Mouse (Mus musculus): Measurements from ENCODE around the gene 4930544D05Rik.
A peak's percentile ranks its signal among the peaks of the same experiment; 100 is the strongest.

The 4930544D05Rik gene

GRCm38 (mm10) chr11:70654198-70654922 is 38.7 kb downstream of the 4930544D05Rik start, which contains the start of gene Pfn1:
TSS of gene Pfn1 (minus strand) at chr11:70654644.
- Histone ChIP-seq H3K27me3 (ENCODE audit: control insufficient read depth, insufficient read depth, low read length, poor library complexity, severe bottlenecking) (no peaks in the 10 kb centered on the region), H3K36me3 (ENCODE audit: control insufficient read depth, insufficient read depth, low read length, poor library complexity, severe bottlenecking) (peaks cover 14% of the 10 kb centered on the region)
- DNase-seq (ENCODE audit: low read depth, low spot score): peak; percentile 92

GRCm38 (mm10) chr11:70654923-70655570 is 39.4 kb downstream of the 4930544D05Rik start:
- H3K27me3 ChIP-seq (ENCODE audit: control insufficient read depth, insufficient read depth, low read length, poor library complexity, severe bottlenecking): no peaks in the 10 kb centered on the region
- H3K36me3 ChIP-seq (ENCODE audit: control insufficient read depth, insufficient read depth, low read length, poor library complexity, severe bottlenecking): peaks cover 14% of the 10 kb centered on the region
- DNase-seq (ENCODE audit: low read depth, low spot score): peak; percentile 87

GRCm38 (mm10) chr11:70655571-70656455 is 40.2 kb downstream of the 4930544D05Rik start:
- Histone ChIP-seq H3K36me3 (ENCODE audit: control insufficient read depth, insufficient read depth, low read length, poor library complexity, severe bottlenecking) (peaks cover 13% of the 10 kb centered on the region), H3K27me3 (ENCODE audit: control insufficient read depth, insufficient read depth, low read length, poor library complexity, severe bottlenecking) (no peaks in the 10 kb centered on the region)
- no peak for DNase-seq (ENCODE audit: low read depth, low spot score)

- Histone ChIP-seq H3K36me3 (ENCODE audit: control insufficient read depth, insufficient read depth, low read length, poor library complexity, severe bottlenecking) (peaks cover 10% of the 10 kb centered on the region), H3K27me3 (ENCODE audit: control insufficient read depth, insufficient read depth, low read length, poor library complexity, severe bottlenecking) (no peaks in the 10 kb centered on the region)
- no peak for DNase-seq (ENCODE audit: low read depth, low spot score)
Measured at GRCm38 (mm10) chr11:70656456-70656927, 40.8 kb downstream of the 4930544D05Rik start.

- no peak for DNase-seq (ENCODE audit: low read depth, low spot score)
- no peaks in the 10 kb centered on the region for H3K27me3 ChIP-seq (ENCODE audit: control insufficient read depth, insufficient read depth, low read length, poor library complexity, severe bottlenecking)
Measured at GRCm38 (mm10) chr11:70656964-70657363, 41.3 kb downstream of the 4930544D05Rik start, which contains the start of gene Eno3. TSS of gene Eno3 (plus strand) at chr11:70657202.

GRCm38 (mm10) chr11:70657573-70657972 is 41.9 kb downstream of the 4930544D05Rik start:
- no peak for DNase-seq (ENCODE audit: low read depth, low spot score)
- Histone ChIP-seq H3K36me3 (ENCODE audit: control insufficient read depth, insufficient read depth, low read length, poor library complexity, severe bottlenecking) (peaks cover 4% of the 10 kb centered on the region), H3K27me3 (ENCODE audit: control insufficient read depth, insufficient read depth, low read length, poor library complexity, severe bottlenecking) (no peaks in the 10 kb centered on the region)

More at GRCm38 (mm10) chr11:70656964-70657363, 41.3 kb downstream of the 4930544D05Rik start, which contains the start of gene Eno3:
- H3K36me3 ChIP-seq (ENCODE audit: control insufficient read depth, insufficient read depth, low read length, poor library complexity, severe bottlenecking): peaks cover 8% of the 10 kb centered on the region

- no peak for DNase-seq (ENCODE audit: low read depth, low spot score)
- peaks cover under 1% of the 10 kb centered on the region for H3K36me3 ChIP-seq (ENCODE audit: control insufficient read depth, insufficient read depth, low read length, poor library complexity, severe bottlenecking)
- H3K27me3 ChIP-seq (ENCODE audit: control insufficient read depth, insufficient read depth, low read length, poor library complexity, severe bottlenecking): no peaks in the 10 kb centered on the region
Measured at GRCm38 (mm10) chr11:70657991-70658390, 42.3 kb downstream of the 4930544D05Rik start.

- DNase-seq (ENCODE audit: low read depth, low spot score): no peak
- no peaks in the 10 kb centered on the region for H3K27me3 ChIP-seq (ENCODE audit: control insufficient read depth, insufficient read depth, low read length, poor library complexity, severe bottlenecking)
- no peaks in the 10 kb centered on the region; the same call in 1 of the 2 replicates for H3K36me3 ChIP-seq (ENCODE audit: control insufficient read depth, insufficient read depth, low read length, poor library complexity, severe bottlenecking)
Measured at GRCm38 (mm10) chr11:70658521-70658920, 42.9 kb downstream of the 4930544D05Rik start.

- H3K27me3 ChIP-seq (ENCODE audit: control insufficient read depth, insufficient read depth, low read length, poor library complexity, severe bottlenecking): no peaks in the 10 kb centered on the region
- no peak for DNase-seq (ENCODE audit: low read depth, low spot score)
- H3K36me3 ChIP-seq (ENCODE audit: control insufficient read depth, insufficient read depth, low read length, poor library complexity, severe bottlenecking): no peaks in the 10 kb centered on the region; the same call in none of the 2 replicates
Measured at GRCm38 (mm10) chr11:70658942-70659341, 43.3 kb downstream of the 4930544D05Rik start.

GRCm38 (mm10) chr11:70660571-70660970 is 44.9 kb downstream of the 4930544D05Rik start:
- no peaks in the 10 kb centered on the region for H3K27me3 ChIP-seq (ENCODE audit: control insufficient read depth, insufficient read depth, low read length, poor library complexity, severe bottlenecking)
- no peak for DNase-seq (ENCODE audit: low read depth, low spot score)
- H3K36me3 ChIP-seq (ENCODE audit: control insufficient read depth, insufficient read depth, low read length, poor library complexity, severe bottlenecking): peaks cover 4% of the 10 kb centered on the region

GRCm38 (mm10) chr11:70663101-70663500 is 47.5 kb downstream of the 4930544D05Rik start:
- Histone ChIP-seq H3K27me3 (ENCODE audit: control insufficient read depth, insufficient read depth, low read length, poor library complexity, severe bottlenecking) (no peaks in the 10 kb centered on the region), H3K36me3 (ENCODE audit: control insufficient read depth, insufficient read depth, low read length, poor library complexity, severe bottlenecking) (peaks cover 4% of the 10 kb centered on the region)
- no peak for DNase-seq (ENCODE audit: low read depth, low spot score)

GRCm38 (mm10) chr11:70663957-70664356 is 48.3 kb downstream of the 4930544D05Rik start:
- DNase-seq (ENCODE audit: low read depth, low spot score): no peak
- H3K36me3 ChIP-seq (ENCODE audit: control insufficient read depth, insufficient read depth, low read length, poor library complexity, severe bottlenecking): peaks cover 4% of the 10 kb centered on the region
- no peaks in the 10 kb centered on the region for H3K27me3 ChIP-seq (ENCODE audit: control insufficient read depth, insufficient read depth, low read length, poor library complexity, severe bottlenecking)

GRCm38 (mm10) chr11:70664741-70665140 is 49.1 kb downstream of the 4930544D05Rik start:
- no peak for DNase-seq (ENCODE audit: low read depth, low spot score)
- Histone ChIP-seq H3K36me3 (ENCODE audit: control insufficient read depth, insufficient read depth, low read length, poor library complexity, severe bottlenecking) (peaks cover 4% of the 10 kb centered on the region), H3K27me3 (ENCODE audit: control insufficient read depth, insufficient read depth, low read length, poor library complexity, severe bottlenecking) (no peaks in the 10 kb centered on the region)
